Mouse (Mus musculus): ENCODE measurements around the gene Nod2. TPM values are rescaled to one million over a fixed set of nuclear protein-coding genes. Genes with fewer than 3 reads are reported as not detected.
A peak's percentile ranks its signal among the peaks of the same experiment; 100 is the strongest.

The Nod2 gene
- polyA plus RNA-seq, 1 experiment from 2014 or later, result 0.21 TPM

GRCm38 (mm10) chr8:88686226-88686905 lies 39.3 kb downstream of the Nod2 start:
- H3K36me3 ChIP-seq, result no peaks in the 10 kb centered on the region
- no peaks in the 10 kb centered on the region for H3K9me3 ChIP-seq
- H3K4me1 ChIP-seq, result no peaks in the 10 kb centered on the region
- WGBS, result 29% methylated on average over 9 of the region's 9 CpGs
- H3K27ac ChIP-seq, result 0 out of 2 replicates have a peak overlapping the region, but pooled peaks have one; percentile 11
- H3K9ac ChIP-seq, result no peak overlapping the region
- H3K4me3 ChIP-seq, result no peak overlapping the region
- H3K27me3 ChIP-seq, result no peaks in the 10 kb centered on the region
- ATAC-seq (ENCODE audit: borderline replicate concordance, extremely low read depth, low FRiP score, low TSS enrichment), result peak; percentile 68; the same call in 1 of the 2 replicates
- H3K4me2 ChIP-seq, result no peak overlapping the region

- Histone ChIP-seq H3K9ac (no peak overlapping the region), H3K4me1 (no peaks in the 10 kb centered on the region), H3K27me3 (no peaks in the 10 kb centered on the region), H3K27ac (0 out of 2 replicates have a peak overlapping the region, but pooled peaks have one; percentile 11), H3K4me2 (no peak overlapping the region), H3K4me3 (no peak overlapping the region), H3K36me3 (no peaks in the 10 kb centered on the region), H3K9me3 (no peaks in the 10 kb centered on the region)
- WGBS, result 65% methylated on average over 8 of the region's 8 CpGs
- ATAC-seq (ENCODE audit: borderline replicate concordance, extremely low read depth, low FRiP score, low TSS enrichment), result no peak
These were observed 39.8 kb downstream of the Nod2 start for GRCm38 (mm10) chr8:88686906-88687235.

- Histone ChIP-seq H3K9ac (no peak overlapping the region), H3K4me3 (no peak overlapping the region), H3K4me2 (no peak overlapping the region), H3K4me1 (no peaks in the 10 kb centered on the region), H3K27me3 (no peaks in the 10 kb centered on the region), H3K9me3 (no peaks in the 10 kb centered on the region), H3K36me3 (no peaks in the 10 kb centered on the region), H3K27ac (no peak overlapping the region)
- no peak for ATAC-seq (ENCODE audit: borderline replicate concordance, extremely low read depth, low FRiP score, low TSS enrichment)
- 76% methylated on average over 6 of the region's 6 CpGs for WGBS
These were observed 42.0 kb downstream of the Nod2 start for GRCm38 (mm10) chr8:88689151-88689550.

GRCm38 (mm10) chr8:88689891-88690290 lies 42.8 kb downstream of the Nod2 start:
- H3K36me3 ChIP-seq, result no peaks in the 10 kb centered on the region
- no peaks in the 10 kb centered on the region for H3K9me3 ChIP-seq
- H3K9ac ChIP-seq, result no peak overlapping the region
- H3K27me3 ChIP-seq, result no peaks in the 10 kb centered on the region
- 83% methylated on average over 6 of the region's 6 CpGs for WGBS
- H3K4me1 ChIP-seq, result no peaks in the 10 kb centered on the region
- no peak for ATAC-seq (ENCODE audit: borderline replicate concordance, extremely low read depth, low FRiP score, low TSS enrichment)
- H3K4me3 ChIP-seq, result no peak overlapping the region
- no peak overlapping the region for H3K27ac ChIP-seq
- no peak overlapping the region for H3K4me2 ChIP-seq

- no peaks in the 10 kb centered on the region for H3K27me3 ChIP-seq
- H3K9ac ChIP-seq, result no peak overlapping the region
- no peaks in the 10 kb centered on the region for H3K36me3 ChIP-seq
- no peaks in the 10 kb centered on the region for H3K9me3 ChIP-seq
- no peak overlapping the region for H3K4me3 ChIP-seq
- peaks cover 5% of the 10 kb centered on the region for H3K4me1 ChIP-seq
- H3K4me2 ChIP-seq, result no peak overlapping the region
- no peak overlapping the region for H3K27ac ChIP-seq
- ATAC-seq (ENCODE audit: borderline replicate concordance, extremely low read depth, low FRiP score, low TSS enrichment), result no peak
- WGBS, result 24% methylated on average over 4 of the region's 4 CpGs
These were observed 44.3 kb downstream of the Nod2 start for GRCm38 (mm10) chr8:88691342-88691948.

- Histone ChIP-seq H3K4me2 (no peak overlapping the region; the same call in 1 of the 2 replicates), H3K27ac (no peak overlapping the region), H3K36me3 (no peaks in the 10 kb centered on the region), H3K9me3 (no peaks in the 10 kb centered on the region), H3K9ac (no peak overlapping the region), H3K4me3 (no peak overlapping the region), H3K27me3 (no peaks in the 10 kb centered on the region), H3K4me1 (peaks cover 6% of the 10 kb centered on the region)
- WGBS, result 28% methylated on average over 7 of the region's 7 CpGs
- ATAC-seq (ENCODE audit: borderline replicate concordance, extremely low read depth, low FRiP score, low TSS enrichment), result no peak
These were observed 44.8 kb downstream of the Nod2 start for GRCm38 (mm10) chr8:88691961-88692360.

- 78% methylated on average over 6 of the region's 6 CpGs for WGBS
- no peak overlapping the region for H3K4me2 ChIP-seq
- peaks cover 10% of the 10 kb centered on the region for H3K4me1 ChIP-seq
- H3K4me3 ChIP-seq, result no peak overlapping the region
- H3K27me3 ChIP-seq, result no peaks in the 10 kb centered on the region
- no peaks in the 10 kb centered on the region for H3K9me3 ChIP-seq
- H3K27ac ChIP-seq, result no peak overlapping the region
- H3K36me3 ChIP-seq, result no peaks in the 10 kb centered on the region
- H3K9ac ChIP-seq, result no peak overlapping the region
- ATAC-seq (ENCODE audit: borderline replicate concordance, extremely low read depth, low FRiP score, low TSS enrichment), result no peak
These were observed 45.8 kb downstream of the Nod2 start for GRCm38 (mm10) chr8:88692866-88693265.

- ATAC-seq (ENCODE audit: borderline replicate concordance, extremely low read depth, low FRiP score, low TSS enrichment), result no peak
- no peak overlapping the region for H3K4me3 ChIP-seq
- peaks cover 12% of the 10 kb centered on the region for H3K4me1 ChIP-seq
- no peaks in the 10 kb centered on the region for H3K36me3 ChIP-seq
- H3K27ac ChIP-seq, result no peak overlapping the region
- 74% methylated on average over 4 of the region's 4 CpGs for WGBS
- H3K27me3 ChIP-seq, result no peaks in the 10 kb centered on the region
- no peaks in the 10 kb centered on the region for H3K9me3 ChIP-seq
- no peak overlapping the region for H3K4me2 ChIP-seq
- H3K9ac ChIP-seq, result no peak overlapping the region
These were observed 46.3 kb downstream of the Nod2 start for GRCm38 (mm10) chr8:88693376-88693775.

GRCm38 (mm10) chr8:88694291-88694690 lies 47.2 kb downstream of the Nod2 start:
- H3K27me3 ChIP-seq, result no peaks in the 10 kb centered on the region
- no peak for ATAC-seq (ENCODE audit: borderline replicate concordance, extremely low read depth, low FRiP score, low TSS enrichment)

GRCm38 (mm10) chr8:88696228-88696627 lies 49.1 kb downstream of the Nod2 start:
- no peak for ATAC-seq (ENCODE audit: borderline replicate concordance, extremely low read depth, low FRiP score, low TSS enrichment)
- Histone ChIP-seq H3K4me3 (peak overlapping the region; percentile 75), H3K27ac (no peak overlapping the region), H3K9ac (0 out of 2 replicates have a peak overlapping the region, but pooled peaks have one; percentile 14), H3K4me2 (peak overlapping the region; percentile 56), H3K36me3 (no peaks in the 10 kb centered on the region), H3K4me1 (peaks cover 12% of the 10 kb centered on the region), H3K27me3 (no peaks in the 10 kb centered on the region), H3K9me3 (no peaks in the 10 kb centered on the region)
- WGBS, result 17% methylated on average over 7 of the region's 7 CpGs

More at GRCm38 (mm10) chr8:88694291-88694690, 47.2 kb downstream of the Nod2 start:
- no peak overlapping the region for H3K4me3 ChIP-seq
- WGBS, result 54% methylated on average over 7 of the region's 7 CpGs
- H3K36me3 ChIP-seq, result no peaks in the 10 kb centered on the region
- peaks cover 12% of the 10 kb centered on the region for H3K4me1 ChIP-seq
- no peaks in the 10 kb centered on the region for H3K9me3 ChIP-seq
- H3K27ac ChIP-seq, result no peak overlapping the region
- H3K4me2 ChIP-seq, result no peak overlapping the region
- no peak overlapping the region for H3K9ac ChIP-seq

- H3K9ac ChIP-seq, result peak within 1 kb of the TSS; percentile 69
- peak within 1 kb of the TSS; percentile 75 for H3K4me3 ChIP-seq
- H3K4me2 ChIP-seq, result peak within 1 kb of the TSS; percentile 64
- no peaks in the 10 kb centered on the region for H3K9me3 ChIP-seq
- peak within 1 kb of the TSS; percentile 65 for H3K27ac ChIP-seq
- H3K4me1 ChIP-seq, result peaks cover 12% of the 10 kb centered on the region
- whole genome bisulfite sequencing, result under 1% methylated on average over 75 of the region's 80 CpGs
- no peaks in the 10 kb centered on the region for H3K36me3 ChIP-seq
- peak; percentile 99 for ATAC-seq (ENCODE audit: borderline replicate concordance, extremely low read depth, low FRiP score, low TSS enrichment)
- H3K27me3 ChIP-seq, result no peaks in the 10 kb centered on the region
These were observed 49.9 kb downstream of the Nod2 start, which contains the start of gene Cyld for GRCm38 (mm10) chr8:88696721-88697641. Cyld (plus strand) TSS chr8:88697028.
